Mouse (Mus musculus) C2C12 (cell line): ENCODE measurements around the gene Gm21994. TPM values are rescaled to one million over a fixed set of nuclear protein-coding genes. Genes with fewer than 3 reads are reported as not detected.
"Not testable (repeated sequence)": the region's sequence is repeated elsewhere in the genome, so short reads cannot be mapped to it uniquely, and the experiment has no call there.

Experiments used
- H3K27me3 ChIP-seq: one replicate; pipeline ENCODE4 v1.6.1; 2011; ENCODE audit not compliant: control insufficient read depth, insufficient read depth, insufficient read length
- H3K36me3 ChIP-seq: one replicate; pipeline ENCODE4 v1.6.1; 2011; ENCODE audit not compliant: control insufficient read depth, insufficient read depth
- H3K4me3 ChIP-seq: one replicate; pipeline ENCODE4 v1.5.1; 2011; ENCODE audit warnings: mild to moderate bottlenecking, control low read depth; ENCODE audit not compliant: poor library complexity, insufficient read depth, severe bottlenecking
- H3K79me2 ChIP-seq: one replicate; pipeline ENCODE4 v1.6.1; 2011; ENCODE audit not compliant: control insufficient read depth, insufficient read depth
- H3K79me3 ChIP-seq: one replicate; pipeline ENCODE4 v1.6.1; 2011; ENCODE audit warnings: low read depth, control low read depth
- H3ac ChIP-seq: one replicate; pipeline ENCODE3; 2011; ENCODE audit warnings: low read depth; ENCODE audit not compliant: control insufficient read depth, insufficient read length
- CEBPB ChIP-seq: IDR thresholded peaks from one replicate; pipeline ENCODE4 v1.6.1; 2011; ENCODE audit warnings: low read depth, mild to moderate bottlenecking, control low read depth, moderate library complexity
- CTCF ChIP-seq: IDR thresholded peaks from one replicate; pipeline ENCODE4 v1.5.1; 2011; ENCODE audit not compliant: control insufficient read depth, insufficient read depth, insufficient read length
- FOSL1 ChIP-seq: IDR thresholded peaks from one replicate; pipeline ENCODE4 v1.8.0; 2011; ENCODE audit warnings: mild to moderate bottlenecking, low read length; ENCODE audit not compliant: poor library complexity, insufficient read depth, severe bottlenecking
- MAX ChIP-seq: IDR thresholded peaks from one replicate; pipeline ENCODE4 v1.6.1; 2011; ENCODE audit warnings: mild to moderate bottlenecking, control low read depth
- MYOD1 ChIP-seq: IDR thresholded peaks from one replicate; pipeline ENCODE4 v1.6.1; 2011; ENCODE audit warnings: low read depth; ENCODE audit not compliant: control insufficient read depth, insufficient read length
- MYOG ChIP-seq: IDR thresholded peaks from one replicate; pipeline ENCODE4 v1.6.1; 2011; ENCODE audit not compliant: control insufficient read depth, insufficient read length; ENCODE audit errors: extremely low read depth
- USF1 ChIP-seq: IDR thresholded peaks from one replicate; pipeline ENCODE4 v1.6.1; 2011; ENCODE audit warnings: low read depth, mild to moderate bottlenecking, control low read depth, moderate library complexity
- long read RNA-seq, 2 experiments: library from polyadenylated mRNA; unstranded; transcript quantifications; one replicate each; pipeline ENCODE4 v2.0.0; 2019 to 2020
- polyA plus RNA-seq: library from polyadenylated mRNA; unstranded; fragments of >200 nt; fragmentation: generic; extraction: Trizol; gene quantifications from one replicate; pipeline ENCODE4 v1.2.1, GENCODE M21; 2012; ENCODE audit warnings: missing spikeins

The Gm21994 gene
- polyA plus RNA-seq, result 0.83 TPM
- long read RNA-seq, experiment 1, result 0 reads
- long read RNA-seq, experiment 2, result 0 reads

DNA sequence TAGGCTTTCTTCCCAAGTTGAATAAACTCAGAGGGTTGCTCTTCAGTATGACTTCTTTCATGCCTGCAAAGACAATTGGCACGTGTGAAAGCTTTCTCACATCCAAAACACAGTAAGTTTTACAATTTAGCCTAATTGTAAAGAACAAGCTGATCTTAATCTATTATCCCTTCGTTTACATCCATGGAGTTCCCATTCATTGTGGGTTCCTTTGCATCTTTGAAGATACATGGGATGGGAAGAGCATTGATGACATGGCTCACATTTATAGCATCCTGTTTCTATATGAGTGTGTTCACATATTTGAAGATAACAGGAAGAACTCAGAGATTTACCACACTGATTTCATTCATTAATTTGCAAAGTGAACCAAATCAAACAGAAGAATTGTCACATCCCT is at the start of gene Gm21994:
Gene Gm21994 (minus strand): TSS at position 101 of the 400 bp plus-strand sequence.
- H3K36me3 ChIP-seq, H3ac ChIP-seq, H3K79me2 ChIP-seq, H3K79me3 ChIP-seq, H3K4me3 ChIP-seq, H3K27me3 ChIP-seq: not testable (repeated sequence)

DNA sequence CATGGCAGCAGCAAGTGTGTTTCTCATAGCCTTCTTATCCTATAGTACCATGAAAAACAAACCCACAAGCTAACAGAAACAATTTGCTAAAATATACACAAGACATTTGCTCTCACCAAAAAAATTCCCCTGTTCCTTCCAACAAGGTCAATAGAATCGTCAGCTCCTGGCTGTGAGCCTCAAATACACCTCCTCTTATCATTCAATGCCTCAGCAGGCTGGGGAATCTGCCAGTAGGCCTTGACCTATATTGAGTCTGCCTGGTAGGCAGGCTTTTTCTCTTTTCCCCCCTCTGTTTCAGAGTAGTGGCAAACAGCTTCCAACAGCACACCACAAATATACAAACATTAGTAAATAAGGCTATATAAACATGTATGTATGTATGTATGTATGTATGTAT is 43.7 kb upstream of the Gm21994 start:
- no peaks in the 10 kb centered on the region for H3K79me2 ChIP-seq
- H3K27me3 ChIP-seq, result no peaks in the 10 kb centered on the region
- no peak overlapping the region for H3ac ChIP-seq
- TF ChIP-seq USF1 (no peak), MYOG (no peak), MAX (no peak), FOSL1 (no peak), CEBPB (no peak), CTCF (no peak), MYOD1 (no peak)
- no peaks in the 10 kb centered on the region for H3K36me3 ChIP-seq
- no peak overlapping the region for H3K4me3 ChIP-seq
- H3K79me3 ChIP-seq, result no peaks in the 10 kb centered on the region

DNA sequence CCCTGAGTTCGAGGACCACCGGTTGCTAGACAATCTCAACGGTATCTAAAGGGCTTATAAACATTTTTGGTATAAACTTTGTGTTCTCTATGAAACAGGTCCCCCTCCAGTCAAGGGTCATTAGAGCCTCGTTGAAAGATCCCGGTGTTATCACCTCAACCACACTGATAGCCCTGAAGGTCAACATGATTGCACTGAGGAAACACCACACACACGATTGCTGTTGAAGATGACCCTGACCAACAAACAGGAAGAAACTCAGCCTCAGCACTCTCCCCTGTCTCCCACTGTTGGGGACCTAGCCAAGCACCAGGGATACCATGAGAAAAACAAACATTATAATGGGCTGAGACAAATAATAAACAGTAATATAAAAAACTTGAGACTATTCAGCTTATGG is 38.3 kb upstream of the Gm21994 start:
- no peaks in the 10 kb centered on the region for H3K79me2 ChIP-seq
- TF ChIP-seq MAX, result no peak
- TF ChIP-seq MYOG, result no peak
- no peak for TF ChIP-seq FOSL1
- TF ChIP-seq USF1, result no peak
- TF ChIP-seq CEBPB, result no peak
- no peak for TF ChIP-seq MYOD1
- TF ChIP-seq CTCF, result no peak
- H3K36me3 ChIP-seq, result no peaks in the 10 kb centered on the region
- no peaks in the 10 kb centered on the region for H3K79me3 ChIP-seq
- no peak overlapping the region for H3K4me3 ChIP-seq
- no peak overlapping the region for H3ac ChIP-seq
- H3K27me3 ChIP-seq, result no peaks in the 10 kb centered on the region

GRCm38 (mm10) chr2:150257291-150257690 is 1.9 kb upstream of the Gm21994 start, which contains the start of gene Gm14124:
TSS of gene Gm14124 (plus strand) at chr2:150257517.
- not testable (repeated sequence) for H3K4me3 ChIP-seq, H3K36me3 ChIP-seq, H3ac ChIP-seq, H3K27me3 ChIP-seq, H3K79me3 ChIP-seq, H3K79me2 ChIP-seq

DNA sequence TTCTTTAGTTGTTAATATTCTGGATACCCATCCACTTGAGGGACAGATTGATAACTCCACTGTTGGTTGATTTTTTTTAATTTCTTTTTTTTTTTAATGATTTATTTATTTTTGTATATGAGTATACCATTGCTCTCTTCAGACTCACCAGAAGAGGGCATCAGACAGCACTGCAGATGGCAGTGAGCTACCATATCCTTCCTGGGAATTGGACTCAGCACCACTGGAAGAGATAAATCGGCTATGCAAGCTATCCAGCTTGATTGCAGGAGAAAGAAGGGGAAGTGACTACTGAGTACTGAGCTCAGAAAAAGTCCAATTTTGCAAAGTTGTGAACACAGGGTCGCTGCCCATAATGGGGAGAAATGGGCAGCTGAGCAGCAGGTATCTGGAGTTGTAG is 1.5 kb upstream of the Gm21994 start:
- not testable (repeated sequence) for H3K36me3 ChIP-seq, H3K79me3 ChIP-seq, H3K4me3 ChIP-seq, H3ac ChIP-seq, H3K27me3 ChIP-seq, H3K79me2 ChIP-seq

DNA sequence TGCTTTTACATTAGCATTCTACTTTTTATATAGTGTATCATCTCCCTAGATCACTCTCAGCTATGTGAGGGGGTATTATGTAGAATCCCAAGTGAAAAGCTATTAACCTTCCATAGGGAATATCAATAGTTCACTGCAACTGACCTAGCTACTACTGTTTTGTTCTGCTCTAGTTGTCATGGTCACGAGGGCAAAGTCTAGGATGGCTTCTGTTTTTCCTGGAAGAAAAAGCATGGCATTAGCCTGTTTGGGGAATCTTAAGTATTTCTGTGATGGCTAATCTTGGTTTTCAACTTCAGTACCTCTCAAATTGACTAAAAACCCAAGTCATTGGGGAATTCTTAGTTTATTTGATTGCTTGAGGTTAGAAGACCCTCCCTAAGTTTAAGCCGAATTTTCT is 12.2 kb downstream of the Gm21994 start:
- TF ChIP-seq CTCF (no peak), USF1 (no peak), FOSL1 (no peak), MYOD1 (no peak), MYOG (no peak), CEBPB (no peak), MAX (no peak)
- no peaks in the 10 kb centered on the region for H3K79me3 ChIP-seq
- H3K36me3 ChIP-seq, result peaks cover 2% of the 10 kb centered on the region
- H3K79me2 ChIP-seq, result no peaks in the 10 kb centered on the region
- H3K4me3 ChIP-seq, result no peak overlapping the region
- no peak overlapping the region for H3ac ChIP-seq
- H3K27me3 ChIP-seq, result no peaks in the 10 kb centered on the region

GRCm38 (mm10) chr2:150223263-150223662 is 32.1 kb downstream of the Gm21994 start:
- H3K4me3 ChIP-seq, H3K27me3 ChIP-seq, H3K79me2 ChIP-seq, H3K36me3 ChIP-seq, H3ac ChIP-seq, H3K79me3 ChIP-seq: not testable (repeated sequence)

DNA sequence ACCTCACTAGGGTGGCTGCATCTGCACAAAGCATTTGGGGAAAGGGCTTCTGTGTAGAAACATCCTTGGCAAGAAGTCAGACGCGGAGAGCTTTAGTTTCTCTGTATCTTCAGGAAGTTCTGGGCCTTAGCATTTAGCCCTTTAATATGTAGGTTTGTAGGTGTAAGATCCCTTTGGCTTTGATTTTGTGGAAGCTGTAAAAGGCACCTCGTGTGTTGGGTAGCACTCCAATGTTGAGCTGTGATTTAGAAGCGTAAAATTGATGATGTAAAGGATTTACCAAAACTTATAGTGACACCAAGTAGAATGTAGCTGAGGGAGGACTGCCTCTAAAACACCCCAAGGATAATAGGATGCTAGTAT is 37.0 kb downstream of the Gm21994 start:
- H3K36me3 ChIP-seq, H3K79me3 ChIP-seq, H3K27me3 ChIP-seq, H3K79me2 ChIP-seq, H3ac ChIP-seq: not testable (repeated sequence)
- H3K4me3 ChIP-seq, result peak overlapping the region; percentile 39

DNA sequence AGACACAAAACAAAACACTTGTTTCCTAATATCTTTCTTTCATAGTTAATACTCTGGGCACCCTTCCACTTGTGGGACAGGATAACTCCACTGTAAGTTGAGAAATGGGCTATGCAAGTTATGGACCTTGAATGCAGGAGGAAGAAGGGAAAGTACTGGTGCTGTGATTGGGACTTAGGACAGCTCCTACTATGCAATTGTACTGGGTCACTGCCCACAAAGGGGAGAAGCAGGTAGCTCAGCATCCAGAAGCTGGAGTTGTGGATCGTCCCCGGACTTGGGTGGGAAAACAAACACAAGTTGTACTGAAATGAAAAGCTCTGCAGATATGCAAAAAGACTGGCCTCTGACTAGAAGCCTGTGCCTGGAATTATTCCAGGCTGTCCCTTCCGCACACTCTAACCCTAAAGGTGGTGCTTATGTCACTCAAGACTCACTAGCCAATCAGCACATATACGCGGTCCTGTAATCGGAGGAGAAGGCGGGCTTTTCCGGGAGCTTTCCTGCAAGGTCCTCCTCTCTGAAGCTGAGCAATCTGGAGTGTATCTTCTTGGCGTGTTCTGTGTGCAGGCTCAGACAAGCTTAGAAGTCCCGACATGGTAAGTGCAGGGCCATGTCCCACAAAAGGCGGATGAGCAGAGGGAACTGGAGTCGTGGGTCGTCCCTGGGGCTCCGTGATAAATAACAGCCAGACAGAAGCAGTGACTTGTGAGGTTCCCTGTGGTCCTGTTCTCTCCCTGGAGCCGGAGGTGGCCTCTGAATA is 37.6 kb downstream of the Gm21994 start, which contains the start of gene Zfp937:
Gene Zfp937 (plus strand): TSS at position 474 of the 763 bp plus-strand sequence.
- H3K27me3 ChIP-seq, H3K79me2 ChIP-seq, H3K79me3 ChIP-seq, H3ac ChIP-seq, H3K36me3 ChIP-seq: not testable (repeated sequence)
- H3K4me3 ChIP-seq, result peak within 1 kb of the TSS; percentile 39
